Mouse (Mus musculus): ENCODE measurements around the gene Il17c. TPM values are rescaled to one million over a fixed set of nuclear protein-coding genes. Genes with fewer than 3 reads are reported as not detected.

Il17c gene
- polyA plus RNA-seq, 1 experiment from 2014 or later, result not detected

DNA sequence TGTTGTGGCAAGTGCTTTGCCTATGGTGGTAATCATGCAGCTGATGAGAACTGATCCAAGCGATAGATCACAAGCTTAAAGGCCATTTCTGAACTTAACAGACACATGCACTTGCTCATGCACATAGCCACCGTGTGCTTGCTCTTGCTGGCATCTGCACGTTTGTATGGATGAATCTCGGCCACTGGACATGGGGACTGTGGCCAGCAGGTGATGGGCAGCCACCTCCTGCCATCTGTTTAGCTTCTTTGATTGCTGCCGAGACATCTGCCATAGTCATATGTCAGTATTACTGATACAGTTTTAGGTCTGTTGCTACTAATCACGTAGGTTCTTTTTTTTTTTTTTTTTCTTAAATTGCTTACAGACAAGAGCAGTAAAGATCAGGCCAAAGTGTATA, 26.5 kb upstream of the Il17c start:
- no peak overlapping the region for H3K4me3 ChIP-seq (ENCODE audit: low read depth, low read length)
- no peak overlapping the region for H3K9ac ChIP-seq (ENCODE audit: low read length)
- peak; percentile 21 for DNase-seq (ENCODE audit: low spot score, missing footprints)
- H3K4me1 ChIP-seq (ENCODE audit: control insufficient read depth, insufficient read depth, low read length), result no peaks in the 10 kb centered on the region
- 91% methylated on average over 6 of the region's 6 CpGs for WGBS
- no peaks in the 10 kb centered on the region for H3K27me3 ChIP-seq (ENCODE audit: control insufficient read depth, insufficient read depth, low read length)
- H3K9me3 ChIP-seq (ENCODE audit: control insufficient read depth, low read length), result no peaks in the 10 kb centered on the region
- peaks cover 24% of the 10 kb centered on the region for H3K36me3 ChIP-seq (ENCODE audit: control insufficient read depth, insufficient read depth, low read length)
- no peak overlapping the region for H3K4me2 ChIP-seq
- ATAC-seq (ENCODE audit: low FRiP score), result no peak
- no peak overlapping the region for H3K27ac ChIP-seq (ENCODE audit: low read depth, low read length)

DNA sequence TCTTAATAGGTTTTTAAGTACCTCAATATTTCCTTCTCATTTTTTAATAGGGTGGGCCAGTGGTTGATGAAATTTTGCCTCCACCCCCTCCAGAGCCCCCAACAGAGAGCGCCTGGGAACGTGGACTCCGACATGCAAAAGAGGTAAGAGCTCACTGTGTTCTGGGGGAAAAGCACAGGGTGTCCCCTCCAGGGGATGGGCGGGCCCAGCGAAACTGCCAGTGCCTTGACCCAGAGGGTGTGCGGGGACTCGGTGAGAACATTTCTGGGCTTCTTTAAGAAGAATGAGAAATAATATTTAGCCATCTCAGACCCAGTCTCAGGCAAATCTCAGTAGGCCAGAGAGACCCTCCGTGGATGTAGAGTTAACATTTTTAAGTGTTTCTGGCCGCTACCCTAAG, 23.6 kb upstream of the Il17c start:
- Histone ChIP-seq H3K27me3 (ENCODE audit: control insufficient read depth, insufficient read depth, low read length) (no peaks in the 10 kb centered on the region), H3K9me3 (ENCODE audit: control insufficient read depth, low read length) (no peaks in the 10 kb centered on the region), H3K27ac (ENCODE audit: low read depth, low read length) (no peak overlapping the region), H3K9ac (ENCODE audit: low read length) (no peak overlapping the region), H3K4me3 (ENCODE audit: low read depth, low read length) (no peak overlapping the region), H3K4me1 (ENCODE audit: control insufficient read depth, insufficient read depth, low read length) (no peaks in the 10 kb centered on the region), H3K4me2 (no peak overlapping the region), H3K36me3 (ENCODE audit: control insufficient read depth, insufficient read depth, low read length) (peaks cover 31% of the 10 kb centered on the region)
- no peak for ATAC-seq (ENCODE audit: low FRiP score)
- WGBS, result 95% methylated on average over 9 of the region's 9 CpGs
- DNase-seq (ENCODE audit: low spot score, missing footprints), result no peak

DNA sequence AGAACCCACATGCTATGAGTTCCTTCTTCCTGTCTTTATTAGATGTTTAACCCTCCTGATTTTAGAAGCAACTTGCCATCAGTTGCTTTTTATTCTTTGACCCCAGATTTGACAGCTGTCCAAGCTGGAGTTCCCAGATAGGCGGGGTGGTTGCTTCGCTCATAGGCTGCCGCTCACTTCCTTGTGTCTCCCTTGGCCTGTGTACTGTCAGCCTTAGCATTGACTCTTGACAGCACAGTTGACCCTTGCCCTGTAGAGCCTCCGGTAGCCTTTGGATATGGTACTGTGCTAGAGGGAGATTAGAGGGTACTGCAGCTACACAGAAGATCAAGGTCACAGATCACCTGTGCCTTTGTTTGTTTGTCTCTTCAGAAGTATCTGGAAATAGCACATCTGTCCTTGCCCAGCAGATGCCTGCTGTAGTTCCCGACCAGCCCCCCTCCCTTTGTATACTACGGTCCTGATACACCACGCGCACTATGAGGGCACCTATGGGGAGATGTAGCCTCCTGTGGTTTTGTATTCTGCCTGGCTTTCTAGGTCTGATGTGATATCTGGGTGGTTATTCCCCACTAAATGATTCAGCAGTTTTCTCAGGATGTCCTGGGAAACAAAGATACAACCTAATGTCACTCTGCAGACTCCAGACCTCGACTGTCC, 16.5 kb upstream of the Il17c start:
- DNase-seq (ENCODE audit: low spot score, missing footprints) (no peak), ATAC-seq (ENCODE audit: low FRiP score) (no peak)
- no peak overlapping the region for H3K27ac ChIP-seq (ENCODE audit: low read depth, low read length)
- 93% methylated on average over 9 of the region's 9 CpGs for WGBS
- peaks cover 46% of the 10 kb centered on the region for H3K36me3 ChIP-seq (ENCODE audit: control insufficient read depth, insufficient read depth, low read length)
- H3K9me3 ChIP-seq (ENCODE audit: control insufficient read depth, low read length), result no peaks in the 10 kb centered on the region
- H3K27me3 ChIP-seq (ENCODE audit: control insufficient read depth, insufficient read depth, low read length), result no peaks in the 10 kb centered on the region
- no peak overlapping the region for H3K4me2 ChIP-seq
- no peaks in the 10 kb centered on the region for H3K4me1 ChIP-seq (ENCODE audit: control insufficient read depth, insufficient read depth, low read length)
- H3K9ac ChIP-seq (ENCODE audit: low read length), result no peak overlapping the region
- no peak overlapping the region for H3K4me3 ChIP-seq (ENCODE audit: low read depth, low read length)

DNA sequence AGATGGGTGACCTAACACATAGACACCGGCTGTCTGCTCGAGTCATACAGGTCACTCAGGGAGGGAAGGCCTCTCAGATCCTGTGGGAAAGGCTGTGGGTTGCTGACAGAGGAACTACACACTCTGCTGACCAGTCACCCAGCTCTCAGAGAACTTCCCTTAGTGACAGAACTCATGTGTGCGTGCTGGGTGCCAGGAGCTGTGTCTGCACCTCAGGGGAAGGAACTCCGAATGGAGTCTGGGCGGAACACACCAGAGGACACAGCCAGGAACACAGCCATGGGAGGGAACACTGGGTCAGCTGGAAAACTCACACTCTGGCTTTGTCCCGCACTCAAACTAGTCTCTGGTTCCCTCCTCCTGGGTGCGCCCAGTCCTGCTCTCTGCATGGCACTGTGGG, 14.1 kb upstream of the Il17c start:
- ATAC-seq (ENCODE audit: low FRiP score) (no peak), DNase-seq (ENCODE audit: low spot score, missing footprints) (no peak)
- Histone ChIP-seq H3K4me1 (ENCODE audit: control insufficient read depth, insufficient read depth, low read length) (no peaks in the 10 kb centered on the region), H3K4me3 (ENCODE audit: low read depth, low read length) (no peak overlapping the region), H3K27ac (ENCODE audit: low read depth, low read length) (no peak overlapping the region), H3K27me3 (ENCODE audit: control insufficient read depth, insufficient read depth, low read length) (no peaks in the 10 kb centered on the region), H3K9ac (ENCODE audit: low read length) (no peak overlapping the region), H3K4me2 (no peak overlapping the region), H3K36me3 (ENCODE audit: control insufficient read depth, insufficient read depth, low read length) (peaks cover 56% of the 10 kb centered on the region), H3K9me3 (ENCODE audit: control insufficient read depth, low read length) (no peaks in the 10 kb centered on the region)
- 95% methylated on average over 7 of the region's 7 CpGs for WGBS

DNA sequence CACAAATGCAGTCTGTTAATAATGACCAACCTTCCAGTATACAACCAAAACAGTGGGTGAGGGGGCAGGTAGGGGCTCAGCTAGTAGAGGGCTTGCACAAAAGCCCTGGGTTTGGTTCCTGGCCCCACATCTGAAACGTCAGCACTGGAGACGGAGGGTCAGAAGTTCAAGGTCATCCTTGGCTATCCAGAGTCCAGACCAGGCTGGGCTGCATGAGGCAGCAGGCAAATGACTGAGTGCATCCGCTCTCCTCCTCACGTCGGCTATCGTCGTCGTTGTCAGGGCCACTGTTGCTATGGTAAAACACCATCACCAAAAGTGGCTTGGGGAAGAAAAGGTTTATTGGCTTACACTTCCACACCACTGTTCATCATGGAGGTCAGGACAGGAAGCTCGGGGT, 7.5 kb upstream of the Il17c start:
- H3K4me3 ChIP-seq (ENCODE audit: low read depth, low read length), result no peak overlapping the region
- no peak overlapping the region for H3K9ac ChIP-seq (ENCODE audit: low read length)
- peaks cover 61% of the 10 kb centered on the region for H3K36me3 ChIP-seq (ENCODE audit: control insufficient read depth, insufficient read depth, low read length)
- no peak overlapping the region for H3K4me2 ChIP-seq
- ATAC-seq (ENCODE audit: low FRiP score), result no peak
- H3K27ac ChIP-seq (ENCODE audit: low read depth, low read length), result no peak overlapping the region
- H3K4me1 ChIP-seq (ENCODE audit: control insufficient read depth, insufficient read depth, low read length), result no peaks in the 10 kb centered on the region
- WGBS, result 94% methylated on average over 9 of the region's 9 CpGs
- H3K9me3 ChIP-seq (ENCODE audit: control insufficient read depth, low read length), result no peaks in the 10 kb centered on the region
- no peaks in the 10 kb centered on the region for H3K27me3 ChIP-seq (ENCODE audit: control insufficient read depth, insufficient read depth, low read length)
- no peak for DNase-seq (ENCODE audit: low spot score, missing footprints)

DNA sequence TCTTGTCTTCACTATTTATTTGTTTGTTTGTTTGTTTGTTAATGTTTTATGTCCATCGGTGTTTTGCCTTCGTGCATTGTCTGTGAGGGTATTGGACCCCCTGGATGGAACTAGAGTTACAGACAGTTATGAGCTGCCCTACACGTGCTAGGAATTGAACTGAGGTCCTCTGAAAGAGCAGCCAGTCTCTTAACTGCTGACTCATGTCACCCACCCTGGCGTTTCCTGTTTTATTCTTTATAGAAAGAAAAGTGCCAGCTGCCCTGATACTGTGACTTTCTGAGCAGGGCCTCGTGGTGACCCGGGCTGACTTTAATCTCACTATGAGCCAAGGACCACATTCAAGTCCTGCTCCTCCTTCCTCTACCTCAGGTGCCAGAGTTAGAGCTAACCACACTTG, 6.3 kb upstream of the Il17c start:
- H3K4me2 ChIP-seq, result no peak overlapping the region
- DNase-seq (ENCODE audit: low spot score, missing footprints) (no peak), ATAC-seq (ENCODE audit: low FRiP score) (no peak)
- H3K36me3 ChIP-seq (ENCODE audit: control insufficient read depth, insufficient read depth, low read length), result peaks cover 53% of the 10 kb centered on the region
- H3K4me1 ChIP-seq (ENCODE audit: control insufficient read depth, insufficient read depth, low read length), result no peaks in the 10 kb centered on the region
- 95% methylated on average over 6 of the region's 6 CpGs for WGBS
- no peaks in the 10 kb centered on the region for H3K27me3 ChIP-seq (ENCODE audit: control insufficient read depth, insufficient read depth, low read length)
- H3K9ac ChIP-seq (ENCODE audit: low read length), result no peak overlapping the region
- no peaks in the 10 kb centered on the region for H3K9me3 ChIP-seq (ENCODE audit: control insufficient read depth, low read length)
- H3K4me3 ChIP-seq (ENCODE audit: low read depth, low read length), result no peak overlapping the region
- H3K27ac ChIP-seq (ENCODE audit: low read depth, low read length), result no peak overlapping the region

DNA sequence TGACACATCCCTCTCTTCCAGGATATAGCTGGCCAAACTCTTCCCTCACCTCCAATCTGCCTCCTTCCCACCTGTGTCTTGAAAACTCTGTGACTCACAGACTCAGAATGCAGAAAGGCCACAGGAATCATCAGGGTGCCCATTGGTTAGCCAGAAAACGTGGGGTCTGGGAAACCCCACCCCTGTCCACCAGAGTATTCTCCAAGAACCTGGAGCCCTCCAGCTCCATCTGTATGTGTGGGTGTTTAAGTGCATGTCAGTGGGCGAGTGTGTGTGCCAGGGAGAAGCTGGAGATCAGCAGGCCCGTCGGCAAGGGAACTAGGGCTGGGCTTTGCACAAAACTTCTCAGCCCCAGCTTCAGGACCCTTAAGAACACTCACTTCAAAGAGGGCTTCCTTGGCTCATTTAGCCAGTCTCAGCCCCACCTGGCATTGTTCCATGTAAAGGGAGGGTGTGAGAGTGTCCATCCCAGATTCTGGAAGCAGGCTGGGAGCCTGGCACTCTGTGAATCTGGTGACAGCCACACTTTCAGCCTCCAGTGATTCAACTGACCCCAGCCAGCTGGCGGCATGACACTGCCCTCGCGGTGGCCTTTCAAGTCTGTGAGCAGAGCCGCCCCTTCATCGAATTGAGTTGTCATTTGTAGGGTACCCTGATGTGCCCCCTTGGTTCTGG, 1.8 kb upstream of the Il17c start:
- no peak for ATAC-seq (ENCODE audit: low FRiP score)
- 79% methylated on average over 9 of the region's 9 CpGs for WGBS
- Histone ChIP-seq H3K9ac (ENCODE audit: low read length) (no peak overlapping the region), H3K27me3 (ENCODE audit: control insufficient read depth, insufficient read depth, low read length) (no peaks in the 10 kb centered on the region), H3K36me3 (ENCODE audit: control insufficient read depth, insufficient read depth, low read length) (peaks cover 21% of the 10 kb centered on the region), H3K9me3 (ENCODE audit: control insufficient read depth, low read length) (no peaks in the 10 kb centered on the region), H3K4me3 (ENCODE audit: low read depth, low read length) (no peak overlapping the region), H3K4me2 (no peak overlapping the region), H3K27ac (ENCODE audit: low read depth, low read length) (no peak overlapping the region), H3K4me1 (ENCODE audit: control insufficient read depth, insufficient read depth, low read length) (no peaks in the 10 kb centered on the region)
- no peak for DNase-seq (ENCODE audit: low spot score, missing footprints)

DNA sequence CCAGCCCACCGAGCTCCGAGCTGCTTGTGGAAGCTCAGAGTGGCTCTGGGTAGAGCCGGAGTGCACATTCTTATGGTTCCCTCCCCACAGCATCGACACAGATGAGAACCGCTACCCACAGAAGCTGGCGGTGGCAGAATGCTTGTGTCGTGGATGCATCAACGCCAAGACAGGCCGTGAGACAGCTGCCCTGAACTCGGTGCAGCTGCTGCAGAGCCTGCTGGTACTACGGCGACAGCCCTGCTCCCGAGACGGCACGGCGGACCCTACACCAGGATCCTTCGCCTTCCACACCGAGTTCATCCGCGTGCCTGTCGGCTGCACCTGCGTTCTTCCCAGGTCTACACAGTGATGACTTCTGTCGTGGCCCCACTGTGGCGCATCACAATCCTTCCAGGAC, 1.4 kb downstream of the Il17c start:
- WGBS, result 87% methylated on average over 24 of the region's 24 CpGs

DNA sequence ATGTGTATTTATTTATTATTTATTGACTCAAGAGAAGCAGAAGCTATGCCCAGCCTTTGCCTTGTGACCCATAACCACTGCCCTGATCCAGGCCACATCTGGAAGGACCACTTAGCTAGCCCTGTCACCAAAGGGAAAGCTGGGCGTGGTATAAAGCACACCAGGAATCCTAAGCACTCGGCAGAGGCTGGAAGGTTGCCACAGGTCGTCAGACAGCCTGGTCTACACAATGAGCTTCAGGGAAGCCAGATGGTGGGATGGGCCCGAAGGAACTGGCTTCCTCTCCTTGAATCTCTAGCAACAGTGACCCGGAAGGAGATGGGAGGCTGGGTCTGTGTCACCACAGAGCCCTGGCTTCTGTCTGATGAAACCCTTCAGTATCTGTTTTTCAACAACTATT, 1.8 kb downstream of the Il17c start:
- Histone ChIP-seq H3K36me3 (ENCODE audit: control insufficient read depth, insufficient read depth, low read length) (peaks cover 3% of the 10 kb centered on the region), H3K4me3 (ENCODE audit: low read depth, low read length) (no peak overlapping the region), H3K9ac (ENCODE audit: low read length) (no peak overlapping the region), H3K4me1 (ENCODE audit: control insufficient read depth, insufficient read depth, low read length) (no peaks in the 10 kb centered on the region), H3K4me2 (no peak overlapping the region), H3K27me3 (ENCODE audit: control insufficient read depth, insufficient read depth, low read length) (no peaks in the 10 kb centered on the region), H3K9me3 (ENCODE audit: control insufficient read depth, low read length) (no peaks in the 10 kb centered on the region), H3K27ac (ENCODE audit: low read depth, low read length) (no peak overlapping the region)
- DNase-seq (ENCODE audit: low spot score, missing footprints) (no peak), ATAC-seq (ENCODE audit: low FRiP score) (no peak)
- WGBS, result 67% methylated on average over 5 of the region's 5 CpGs

More for the DNA sequence above, 1.4 kb downstream of the Il17c start:
- no peak overlapping the region for H3K27ac ChIP-seq (ENCODE audit: low read depth, low read length)
- H3K9ac ChIP-seq (ENCODE audit: low read length), result no peak overlapping the region
- H3K27me3 ChIP-seq (ENCODE audit: control insufficient read depth, insufficient read depth, low read length), result no peaks in the 10 kb centered on the region
- no peaks in the 10 kb centered on the region for H3K9me3 ChIP-seq (ENCODE audit: control insufficient read depth, low read length)
- H3K36me3 ChIP-seq (ENCODE audit: control insufficient read depth, insufficient read depth, low read length), result peaks cover 6% of the 10 kb centered on the region
- DNase-seq (ENCODE audit: low spot score, missing footprints) (no peak), ATAC-seq (ENCODE audit: low FRiP score) (no peak)
- H3K4me2 ChIP-seq, result no peak overlapping the region
- H3K4me1 ChIP-seq (ENCODE audit: control insufficient read depth, insufficient read depth, low read length), result no peaks in the 10 kb centered on the region
- H3K4me3 ChIP-seq (ENCODE audit: low read depth, low read length), result no peak overlapping the region
